Mouse (Mus musculus) liver, embryonic 14.5 days (tissue): ENCODE data around the gene Rraga.

Experiments used
- CTCF ChIP-seq: IDR thresholded peaks from 2 replicates; pipeline ENCODE4 v1.5.1; 2016; ENCODE audit warnings: antibody characterized with exemption, low read depth, control low read depth
- EP300 ChIP-seq: IDR thresholded peaks from 2 replicates; pipeline ENCODE4 v1.6.1; 2016; ENCODE audit warnings: antibody characterized with exemption, low read depth

- no peak for TF ChIP-seq CTCF
- no peak for TF ChIP-seq EP300
Observed at GRCm38 (mm10) chr4:86538936-86539335, 36.5 kb upstream of the Rraga start.
